Mouse (Mus musculus) forebrain, embryonic 15.5 days (tissue): ENCODE measurements at regions not wholly inside any gene's neighbourhood (a gene's known extent, or its start where the extent isn't known, plus 50 kb on each side); places are given as distances from the start of the nearest gene placed in this dataset.

Experiments used
- ATAC-seq: fragments of 200-750 bp; cut with Nextera tagmentation; replicated peaks from 2 replicates; pipeline ENCODE4 v1.8.0; 2017; ENCODE audit warnings: mild to moderate bottlenecking, moderate TSS enrichment, moderate library complexity
- H3K27ac ChIP-seq: fragments of 300-500 bp; sonication (generic); replicated peaks from 2 replicates; pipeline ENCODE4 v1.5.1; 2015; ENCODE audit warnings: mild to moderate bottlenecking, inconsistent platforms
- H3K27me3 ChIP-seq: fragments of 300-500 bp; sonication (generic); 2 replicates; pipeline ENCODE4 v1.6.1; 2015; ENCODE audit warnings: inconsistent platforms
- H3K36me3 ChIP-seq: fragments of 300-500 bp; sonication (generic); 2 replicates; pipeline ENCODE4 v1.6.1; 2015; ENCODE audit warnings: mild to moderate bottlenecking, inconsistent platforms
- H3K4me1 ChIP-seq: fragments of 300-500 bp; sonication (generic); 2 replicates; pipeline ENCODE4 v1.6.1; 2015; ENCODE audit warnings: inconsistent platforms
- H3K4me2 ChIP-seq: fragments of 300-500 bp; sonication (generic); replicated peaks from 2 replicates; pipeline ENCODE4 v1.6.1; 2015; ENCODE audit warnings: mild to moderate bottlenecking, inconsistent platforms
- H3K4me3 ChIP-seq: fragments of 300-500 bp; sonication (generic); 2 replicates; pipeline ENCODE4 v1.5.1; 2015; ENCODE audit warnings: mild to moderate bottlenecking, inconsistent platforms
- H3K9ac ChIP-seq: fragments of 300-500 bp; sonication (generic); replicated peaks from 2 replicates; pipeline ENCODE4 v1.6.1; 2015; ENCODE audit warnings: mild to moderate bottlenecking, inconsistent platforms
- H3K9me3 ChIP-seq: fragments of 300-500 bp; sonication (generic); 2 replicates; pipeline ENCODE4 v1.6.1; 2016; ENCODE audit warnings: inconsistent platforms
- WGBS: fragments of 180-500 bp; shearing (Covaris S2); methylation state at CpG from one replicate; pipeline ENCODE4 v1.1.7; 2015; ENCODE audit warnings: mixed read lengths; 5-methylcytosine and 5-hydroxymethylcytosine counted together

GRCm38 (mm10) chr6:100019016-100019415 is 268.3 kb downstream of the Rybp start:
- no peak overlapping the region for H3K4me3 ChIP-seq
- no peaks in the 10 kb centered on the region for H3K27me3 ChIP-seq
- H3K4me1 ChIP-seq = peaks cover 15% of the 10 kb centered on the region
- peak; percentile 43; the same call in 1 of the 2 replicates for ATAC-seq
- H3K4me2 ChIP-seq = no peak overlapping the region
- no peaks in the 10 kb centered on the region for H3K36me3 ChIP-seq
- no peaks in the 10 kb centered on the region for H3K9me3 ChIP-seq
- H3K27ac ChIP-seq = no peak overlapping the region
- H3K9ac ChIP-seq = no peak overlapping the region
- 65% methylated on average over 3 of the region's 3 CpGs for WGBS

- H3K4me3 ChIP-seq = no peak overlapping the region
- no peaks in the 10 kb centered on the region for H3K36me3 ChIP-seq
- H3K9me3 ChIP-seq = no peaks in the 10 kb centered on the region
- no peak overlapping the region for H3K27ac ChIP-seq
- H3K27me3 ChIP-seq = no peaks in the 10 kb centered on the region
- 36% methylated on average over 6 of the region's 6 CpGs for WGBS
- H3K9ac ChIP-seq = no peak overlapping the region
- no peak overlapping the region for H3K4me2 ChIP-seq
- peaks cover 27% of the 10 kb centered on the region for H3K4me1 ChIP-seq
- no peak for ATAC-seq
Measured at GRCm38 (mm10) chr6:100013949-100014348, 273.3 kb downstream of the Rybp start.

GRCm38 (mm10) chr6:100011520-100012062 is 275.7 kb downstream of the Rybp start:
- 13% methylated on average over 17 of the region's 17 CpGs for WGBS
- no peaks in the 10 kb centered on the region for H3K9me3 ChIP-seq
- H3K4me2 ChIP-seq = peak overlapping the region; percentile 36
- peaks cover 25% of the 10 kb centered on the region for H3K4me1 ChIP-seq
- peak overlapping the region; percentile 72 for H3K27ac ChIP-seq
- H3K9ac ChIP-seq = no peak overlapping the region; the same call in 1 of the 2 replicates
- peak; percentile 89 for ATAC-seq
- no peaks in the 10 kb centered on the region for H3K36me3 ChIP-seq
- H3K4me3 ChIP-seq = no peak overlapping the region; the same call in 1 of the 2 replicates
- no peaks in the 10 kb centered on the region for H3K27me3 ChIP-seq

- no peak overlapping the region; the same call in 1 of the 2 replicates for H3K9ac ChIP-seq
- ATAC-seq = no peak
- H3K4me3 ChIP-seq = no peak overlapping the region; the same call in 1 of the 2 replicates
Measured at GRCm38 (mm10) chr6:100010954-100011481, 276.3 kb downstream of the Rybp start.

DNA sequence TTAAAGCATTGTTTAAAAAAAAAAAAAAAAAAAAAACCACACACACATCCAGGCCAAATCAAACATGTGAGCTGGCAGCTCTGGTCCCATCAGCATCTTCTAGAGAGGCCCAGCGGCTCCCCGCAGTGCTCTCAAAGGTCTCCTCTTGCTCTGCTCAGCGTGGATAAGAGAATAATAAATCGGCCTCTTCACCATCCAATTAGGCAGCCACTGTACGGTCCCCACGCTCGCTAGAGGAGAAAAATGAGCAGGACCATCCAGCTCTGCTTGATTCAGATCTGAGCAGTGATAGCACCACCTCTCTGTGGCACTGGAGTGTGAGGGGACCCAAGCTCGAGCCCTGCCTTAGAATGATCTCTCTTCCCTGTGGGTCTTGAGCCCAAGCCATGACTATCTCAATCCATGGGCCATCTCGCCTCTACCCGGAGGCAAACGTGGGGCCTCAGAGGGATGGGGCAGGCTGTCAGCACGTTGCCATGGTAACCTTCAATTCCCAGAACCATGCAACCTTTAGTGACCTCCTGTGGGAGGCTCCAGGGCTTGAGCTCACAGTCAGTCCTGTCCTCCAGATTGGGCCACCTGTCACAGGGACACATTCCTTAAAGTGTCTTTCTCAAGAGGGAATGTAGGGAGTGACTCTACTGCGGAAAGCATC is 273.6 kb upstream of the Prok2 start:
- no peak overlapping the region for H3K9ac ChIP-seq
- 22% methylated on average over 13 of the region's 13 CpGs for WGBS
- no peak overlapping the region for H3K4me3 ChIP-seq
- no peak overlapping the region for H3K27ac ChIP-seq
- H3K27me3 ChIP-seq = no peaks in the 10 kb centered on the region
- no peak overlapping the region for H3K4me2 ChIP-seq
- H3K9me3 ChIP-seq = no peaks in the 10 kb centered on the region
- H3K36me3 ChIP-seq = no peaks in the 10 kb centered on the region
- no peak for ATAC-seq
- H3K4me1 ChIP-seq = peaks cover 23% of the 10 kb centered on the region

More at GRCm38 (mm10) chr6:100010954-100011481, 276.3 kb downstream of the Rybp start:
- H3K4me1 ChIP-seq = peaks cover 25% of the 10 kb centered on the region
- peak overlapping the region; percentile 72 for H3K27ac ChIP-seq
- H3K9me3 ChIP-seq = no peaks in the 10 kb centered on the region
- H3K27me3 ChIP-seq = no peaks in the 10 kb centered on the region
- peak overlapping the region; percentile 36 for H3K4me2 ChIP-seq
- H3K36me3 ChIP-seq = no peaks in the 10 kb centered on the region
- 26% methylated on average over 9 of the region's 9 CpGs for WGBS

DNA sequence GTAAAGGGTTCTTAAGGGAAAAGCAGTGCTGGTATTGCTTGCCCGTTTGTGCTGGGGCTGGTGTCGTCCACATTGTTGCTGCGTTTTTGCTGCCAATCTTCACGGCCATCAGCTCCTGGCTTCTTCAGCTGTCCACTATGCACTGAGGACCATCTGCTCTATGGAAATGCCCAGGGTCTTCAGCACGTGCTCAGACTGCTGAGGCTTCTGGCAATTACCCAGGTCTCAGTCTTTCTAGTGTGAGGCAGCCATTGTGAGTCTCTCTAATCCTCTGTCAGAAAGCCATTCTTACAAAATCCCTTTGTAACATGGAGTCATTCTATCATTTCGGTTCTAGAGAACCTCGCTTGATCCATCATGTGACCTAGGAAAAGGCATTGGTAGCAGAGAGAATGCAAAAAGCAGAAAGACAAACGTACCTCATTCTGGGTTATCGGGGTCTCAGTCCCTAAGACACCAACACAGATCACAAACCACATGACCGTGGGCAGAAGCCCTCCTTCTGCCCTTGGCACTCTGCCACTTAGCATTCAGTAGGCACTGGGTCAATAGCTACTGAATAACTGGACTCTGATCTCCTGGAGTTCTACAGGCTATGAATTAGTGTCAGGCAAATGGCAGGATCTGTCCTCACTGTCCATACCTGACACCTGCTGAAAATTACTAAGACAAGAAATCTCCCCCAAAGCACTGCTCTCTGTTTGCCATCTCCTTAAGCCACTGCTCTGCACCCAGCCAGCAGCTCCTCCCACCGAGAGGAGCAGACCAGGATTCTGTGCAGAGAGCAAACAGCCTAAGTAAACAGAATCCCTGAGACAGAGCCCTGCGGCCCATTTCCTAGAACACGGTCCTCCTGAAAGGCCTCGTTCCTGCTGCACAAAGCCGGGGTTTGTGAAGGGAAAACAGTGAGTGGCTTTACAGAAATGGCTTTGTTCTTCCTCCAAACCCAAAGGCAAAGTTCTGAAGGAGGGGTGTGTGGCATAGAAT is 270.1 kb upstream of the Prok2 start:
- no peaks in the 10 kb centered on the region for H3K36me3 ChIP-seq
- H3K4me3 ChIP-seq = no peak overlapping the region
- no peak overlapping the region for H3K4me2 ChIP-seq
- no peaks in the 10 kb centered on the region for H3K9me3 ChIP-seq
- no peak overlapping the region; the same call in 1 of the 2 replicates for H3K27ac ChIP-seq
- peak; percentile 44; the same call in 1 of the 2 replicates for ATAC-seq
- no peaks in the 10 kb centered on the region for H3K27me3 ChIP-seq
- H3K9ac ChIP-seq = no peak overlapping the region
- peaks cover 34% of the 10 kb centered on the region for H3K4me1 ChIP-seq
- 19% methylated on average over 15 of the region's 15 CpGs for WGBS

DNA sequence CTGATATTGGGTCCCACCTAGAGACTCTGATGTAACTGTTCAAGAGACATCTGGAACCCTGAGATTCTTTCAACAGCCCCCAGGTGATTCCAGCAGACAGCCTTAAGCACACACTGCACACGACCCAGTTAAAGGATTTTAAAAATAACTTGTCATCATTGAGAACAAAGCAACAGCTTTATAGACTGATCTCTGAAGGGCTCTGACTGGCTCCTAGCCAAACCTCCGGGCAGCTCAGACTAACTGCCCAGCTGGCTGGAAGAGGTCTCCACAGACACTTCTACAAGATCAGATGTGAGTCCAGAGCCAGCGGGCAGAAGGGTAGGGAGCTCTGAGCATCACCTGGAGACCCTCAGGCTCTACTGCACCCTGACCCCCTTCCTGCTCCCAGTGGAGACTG is 267.8 kb upstream of the Prok2 start:
- Histone ChIP-seq H3K9ac (no peak overlapping the region), H3K36me3 (no peaks in the 10 kb centered on the region), H3K4me2 (no peak overlapping the region), H3K4me3 (no peak overlapping the region), H3K27ac (no peak overlapping the region), H3K4me1 (peaks cover 31% of the 10 kb centered on the region), H3K9me3 (no peaks in the 10 kb centered on the region), H3K27me3 (no peaks in the 10 kb centered on the region)
- ATAC-seq = no peak
- WGBS = 41% methylated on average over 3 of the region's 3 CpGs

- Histone ChIP-seq H3K4me1 (peaks cover 24% of the 10 kb centered on the region), H3K36me3 (no peaks in the 10 kb centered on the region), H3K4me3 (no peak overlapping the region), H3K27ac (no peak overlapping the region), H3K9me3 (no peaks in the 10 kb centered on the region), H3K4me2 (no peak overlapping the region), H3K9ac (no peak overlapping the region), H3K27me3 (no peaks in the 10 kb centered on the region; the same call in 1 of the 2 replicates)
- peak; percentile 72 for ATAC-seq
- WGBS = 25% methylated on average over 7 of the region's 7 CpGs
Measured at GRCm38 (mm10) chr6:99991079-99991478, 264.9 kb upstream of the Prok2 start.

DNA sequence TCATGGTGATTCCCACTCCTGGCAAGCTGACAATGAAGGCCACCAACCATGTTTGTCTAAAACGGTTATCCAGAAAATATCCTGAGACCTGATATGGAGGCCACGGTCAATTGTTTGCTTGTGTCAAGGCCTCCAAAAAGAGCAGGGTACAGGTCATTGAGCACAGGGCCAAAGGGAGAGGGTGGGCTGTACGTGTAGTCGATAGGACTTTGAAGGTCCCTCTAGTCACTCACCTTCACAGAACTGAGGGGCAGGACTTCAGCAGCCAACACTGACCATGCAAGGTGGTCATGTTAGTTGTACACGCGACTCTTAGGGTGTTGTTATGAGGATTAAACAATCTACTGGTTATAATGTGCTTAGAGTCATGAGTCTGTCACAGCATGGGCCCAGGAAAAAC is 264.4 kb upstream of the Prok2 start:
- Histone ChIP-seq H3K4me2 (no peak overlapping the region), H3K9ac (no peak overlapping the region), H3K27ac (no peak overlapping the region), H3K9me3 (no peaks in the 10 kb centered on the region), H3K27me3 (no peaks in the 10 kb centered on the region; the same call in 1 of the 2 replicates), H3K4me3 (no peak overlapping the region), H3K4me1 (peaks cover 22% of the 10 kb centered on the region), H3K36me3 (no peaks in the 10 kb centered on the region)
- no peak for ATAC-seq
- WGBS = 79% methylated on average over 6 of the region's 6 CpGs

DNA sequence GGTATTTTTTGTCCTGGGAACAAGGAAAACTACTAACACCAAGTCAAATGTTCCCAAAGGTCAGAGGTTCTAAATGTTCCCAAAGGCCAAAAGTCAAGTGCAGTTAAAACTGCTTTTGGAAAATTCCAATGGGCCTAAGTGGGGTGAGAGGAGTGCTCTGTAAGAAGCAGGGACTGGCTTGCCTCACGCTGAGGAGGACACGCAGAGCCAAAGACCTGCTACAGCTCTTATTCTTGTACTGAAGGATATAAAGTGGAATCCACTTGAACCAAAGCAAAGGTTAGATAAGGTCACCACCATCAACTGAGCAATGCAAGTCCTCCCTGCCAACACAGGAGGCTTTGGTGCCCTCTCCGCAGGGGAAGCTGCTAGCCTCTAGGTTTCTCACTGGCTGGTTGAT is 260.3 kb upstream of the Prok2 start:
- no peaks in the 10 kb centered on the region; the same call in 1 of the 2 replicates for H3K27me3 ChIP-seq
- no peaks in the 10 kb centered on the region for H3K36me3 ChIP-seq
- H3K9ac ChIP-seq = no peak overlapping the region
- peaks cover 24% of the 10 kb centered on the region for H3K4me1 ChIP-seq
- WGBS = 78% methylated on average over 3 of the region's 3 CpGs
- no peak overlapping the region for H3K4me2 ChIP-seq
- H3K4me3 ChIP-seq = no peak overlapping the region
- H3K9me3 ChIP-seq = no peaks in the 10 kb centered on the region
- no peak overlapping the region for H3K27ac ChIP-seq
- no peak for ATAC-seq

- no peaks in the 10 kb centered on the region for H3K36me3 ChIP-seq
- 0 out of 2 replicates have a peak overlapping the region, but pooled peaks have one; percentile 42 for H3K27ac ChIP-seq
- no peak for ATAC-seq
- H3K9ac ChIP-seq = 0 out of 2 replicates have a peak overlapping the region, but pooled peaks have one; percentile 11
- no peaks in the 10 kb centered on the region for H3K9me3 ChIP-seq
- H3K4me3 ChIP-seq = no peak overlapping the region
- H3K4me1 ChIP-seq = peaks cover 16% of the 10 kb centered on the region
- no peak overlapping the region for H3K4me2 ChIP-seq
- H3K27me3 ChIP-seq = no peaks in the 10 kb centered on the region; the same call in 1 of the 2 replicates
- 27% methylated on average over 5 of the region's 5 CpGs for WGBS
Measured at GRCm38 (mm10) chr6:99985322-99985721, 259.1 kb upstream of the Prok2 start.
